Mouse (Mus musculus) induced T-regulatory cell, adult 2 months (primary cell): ENCODE measurements at regions not wholly inside any gene's neighbourhood (a gene's known extent, or its start where the extent isn't known, plus 50 kb on each side); places are given as distances from the start of the nearest gene placed in this dataset.

Source experiments
- DNase-seq: peaks from one replicate; pipeline ENCODE4 v3.0.0-alpha.2; 2012; ENCODE audit warnings: low read depth

GRCm38 (mm10) chr2:134126988-134127387, 427.2 kb downstream of the Hao1 start:
- DNase-seq: no peak

- no peak for DNase-seq
Observed at GRCm38 (mm10) chr2:134107286-134107685, 446.9 kb downstream of the Hao1 start.

GRCm38 (mm10) chr2:134088374-134088773, 465.8 kb downstream of the Hao1 start:
- DNase-seq: peak; percentile 1

- no peak for DNase-seq
Observed at GRCm38 (mm10) chr2:134080148-134080547, 474.0 kb downstream of the Hao1 start.

GRCm38 (mm10) chr2:134077953-134078352, 476.2 kb downstream of the Hao1 start:
- no peak for DNase-seq

- no peak for DNase-seq
Observed at GRCm38 (mm10) chr2:134067910-134068335, 486.2 kb downstream of the Hao1 start.

- no peak for DNase-seq
Observed at GRCm38 (mm10) chr2:134067404-134067803, 486.8 kb downstream of the Hao1 start.

- no peak for DNase-seq
Observed at GRCm38 (mm10) chr2:134059916-134060618, 494.1 kb downstream of the Hao1 start.

- no peak for DNase-seq
Observed at GRCm38 (mm10) chr2:134036359-134036874, 484.5 kb downstream of the Bmp2 start.

- DNase-seq: no peak
Observed at GRCm38 (mm10) chr2:134029631-134030414, 477.9 kb downstream of the Bmp2 start.

- no peak for DNase-seq
Observed at GRCm38 (mm10) chr2:134029153-134029552, 477.2 kb downstream of the Bmp2 start.

- DNase-seq: no peak
Observed at GRCm38 (mm10) chr2:134017109-134017508, 465.1 kb downstream of the Bmp2 start.

GRCm38 (mm10) chr2:134003146-134003545, 451.2 kb downstream of the Bmp2 start:
- DNase-seq: no peak

- no peak for DNase-seq
Observed at GRCm38 (mm10) chr2:133994742-133995141, 442.8 kb downstream of the Bmp2 start.

- DNase-seq: no peak
Observed at GRCm38 (mm10) chr2:133994337-133994736, 442.4 kb downstream of the Bmp2 start.

GRCm38 (mm10) chr2:133987671-133988070, 435.7 kb downstream of the Bmp2 start:
- no peak for DNase-seq
